Mouse (Mus musculus) lung, embryonic 16.5 days (tissue): ENCODE results near the gene D430019H16Rik. TPM values are rescaled to one million over a fixed set of nuclear protein-coding genes. Genes with fewer than 3 reads are reported as not detected.
A peak's percentile ranks its signal among the peaks of the same experiment; 100 is the strongest.

ENCODE experiments used
- ATAC-seq: fragments of 200-750 bp; cut with Nextera tagmentation; 2 replicates; pipeline ENCODE4 v1.8.0; 2017; ENCODE audit warnings: low read depth, mild to moderate bottlenecking, moderate library complexity
- H3K27ac ChIP-seq: fragments of 300-500 bp; sonication (generic); 2 replicates; pipeline ENCODE4 v1.5.1; 2014; ENCODE audit warnings: mild to moderate bottlenecking, control low read depth, low read length
- H3K27me3 ChIP-seq: fragments of 300-500 bp; sonication (generic); 2 replicates; pipeline ENCODE4 v1.6.1; 2014; ENCODE audit warnings: low read depth, low read length, mixed read lengths; ENCODE audit not compliant: control insufficient read depth, insufficient read depth
- H3K36me3 ChIP-seq: fragments of 300-500 bp; sonication (generic); 2 replicates; pipeline ENCODE4 v1.6.1; 2014; ENCODE audit warnings: low read length; ENCODE audit not compliant: control insufficient read depth, insufficient read depth
- H3K4me1 ChIP-seq: fragments of 300-500 bp; sonication (generic); replicated peaks from 2 replicates; pipeline ENCODE4 v1.6.1; 2014; ENCODE audit warnings: low read length, mixed read lengths; ENCODE audit not compliant: control insufficient read depth, insufficient read depth
- H3K4me2 ChIP-seq: fragments of 300-500 bp; sonication (generic); 2 replicates; pipeline ENCODE4 v1.6.1; 2014; ENCODE audit warnings: low read depth, low read length, control low read depth
- H3K4me3 ChIP-seq: fragments of 300-500 bp; sonication (generic); 2 replicates; pipeline ENCODE4 v1.5.1; 2014; ENCODE audit warnings: mild to moderate bottlenecking, low read length, control low read depth
- H3K9ac ChIP-seq: fragments of 300-500 bp; sonication (generic); 2 replicates; pipeline ENCODE4 v1.6.1; 2014; ENCODE audit warnings: low read length, control low read depth
- H3K9me3 ChIP-seq: fragments of 300-500 bp; sonication (generic); 2 replicates; pipeline ENCODE4 v1.6.1; 2016; ENCODE audit warnings: low read length; ENCODE audit not compliant: control insufficient read depth
- WGBS: fragments of 180-500 bp; shearing (Covaris S2); extraction: QIAGEN DNeasy Blood & Tissue Kit; methylation state at CpG from one replicate; pipeline ENCODE4 v1.1.7; 2014; 5-methylcytosine and 5-hydroxymethylcytosine counted together
- polyA plus RNA-seq: library from polyadenylated mRNA; unstranded; fragments of >200 nt; fragmentation: Nextera tagmentation; extraction: Ambion mirVana; gene quantifications from 2 replicates; pipeline ENCODE4 v1.2.1, GENCODE M21; 2015

The D430019H16Rik gene
- polyA plus RNA-seq, 1 experiment from 2014 or later: 1.1 TPM

GRCm38 (mm10) chr12:105439976-105440375 is 13.7 kb upstream of the D430019H16Rik start:
- no peak for ATAC-seq
- Histone ChIP-seq H3K9ac (no peak overlapping the region), H3K27ac (no peak overlapping the region), H3K4me2 (no peak overlapping the region), H3K4me1 (no peaks in the 10 kb centered on the region), H3K4me3 (no peak overlapping the region), H3K36me3 (no peaks in the 10 kb centered on the region), H3K27me3 (no peaks in the 10 kb centered on the region), H3K9me3 (no peaks in the 10 kb centered on the region)
- 68% methylated on average over 6 of the region's 6 CpGs for WGBS

DNA sequence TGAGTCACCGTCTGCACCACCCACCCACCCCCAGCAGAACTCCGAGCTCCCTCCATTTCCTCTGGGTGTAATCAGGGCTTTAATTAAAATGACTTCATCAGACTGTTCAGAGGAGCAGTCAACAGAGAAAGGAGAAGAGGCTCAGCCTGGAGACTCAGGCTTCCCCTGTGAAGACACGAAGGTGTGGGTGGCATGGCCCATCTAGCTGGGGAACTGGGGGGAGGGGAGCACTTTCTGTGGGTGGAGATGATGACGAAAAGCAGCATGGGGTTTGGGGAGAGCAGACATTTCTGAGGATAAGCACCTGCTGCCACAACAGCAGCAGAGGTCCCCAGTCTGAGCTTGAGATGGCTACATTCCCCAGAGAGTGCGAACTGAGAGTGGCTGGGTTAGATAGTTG is 10.1 kb upstream of the D430019H16Rik start:
- H3K36me3 ChIP-seq: no peaks in the 10 kb centered on the region
- ATAC-seq: no peak
- no peaks in the 10 kb centered on the region for H3K4me1 ChIP-seq
- H3K4me3 ChIP-seq: no peak overlapping the region
- H3K9me3 ChIP-seq: no peaks in the 10 kb centered on the region
- H3K9ac ChIP-seq: no peak overlapping the region
- no peaks in the 10 kb centered on the region for H3K27me3 ChIP-seq
- H3K4me2 ChIP-seq: no peak overlapping the region
- H3K27ac ChIP-seq: no peak overlapping the region
- 55% methylated on average over 5 of the region's 5 CpGs for WGBS

- Histone ChIP-seq H3K36me3 (no peaks in the 10 kb centered on the region), H3K27ac (no peak overlapping the region), H3K4me2 (no peak overlapping the region), H3K4me3 (no peak overlapping the region), H3K9ac (no peak overlapping the region), H3K4me1 (no peaks in the 10 kb centered on the region), H3K27me3 (no peaks in the 10 kb centered on the region), H3K9me3 (no peaks in the 10 kb centered on the region)
- WGBS: 70% methylated on average over 6 of the region's 6 CpGs
- no peak for ATAC-seq
Observed at GRCm38 (mm10) chr12:105445767-105446166, 7.9 kb upstream of the D430019H16Rik start.

DNA sequence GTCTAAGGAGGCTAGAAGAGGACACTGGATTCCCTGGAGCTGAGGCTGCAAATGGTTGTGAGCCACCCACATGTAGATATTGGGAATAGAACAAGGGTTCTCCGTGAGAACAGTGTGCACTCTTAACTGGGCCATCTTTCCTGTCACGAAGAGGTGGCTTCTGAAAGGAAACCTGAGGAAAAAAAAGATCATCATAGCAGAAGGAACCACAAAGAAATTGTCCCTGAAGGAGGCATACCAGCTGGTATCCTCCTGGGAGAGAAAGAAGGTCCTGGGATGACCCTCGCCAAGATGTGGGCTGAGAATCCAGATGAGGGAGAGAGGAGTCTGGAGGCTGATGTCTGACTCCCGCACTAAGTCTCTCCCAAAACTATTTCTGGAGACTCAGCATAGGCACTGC is 4.4 kb upstream of the D430019H16Rik start:
- H3K36me3 ChIP-seq: no peaks in the 10 kb centered on the region
- no peaks in the 10 kb centered on the region for H3K27me3 ChIP-seq
- 69% methylated on average over 4 of the region's 4 CpGs for WGBS
- no peak overlapping the region for H3K4me2 ChIP-seq
- H3K4me1 ChIP-seq: no peaks in the 10 kb centered on the region
- no peak overlapping the region for H3K27ac ChIP-seq
- H3K9me3 ChIP-seq: no peaks in the 10 kb centered on the region
- no peak overlapping the region for H3K9ac ChIP-seq
- no peak overlapping the region for H3K4me3 ChIP-seq
- ATAC-seq: no peak

DNA sequence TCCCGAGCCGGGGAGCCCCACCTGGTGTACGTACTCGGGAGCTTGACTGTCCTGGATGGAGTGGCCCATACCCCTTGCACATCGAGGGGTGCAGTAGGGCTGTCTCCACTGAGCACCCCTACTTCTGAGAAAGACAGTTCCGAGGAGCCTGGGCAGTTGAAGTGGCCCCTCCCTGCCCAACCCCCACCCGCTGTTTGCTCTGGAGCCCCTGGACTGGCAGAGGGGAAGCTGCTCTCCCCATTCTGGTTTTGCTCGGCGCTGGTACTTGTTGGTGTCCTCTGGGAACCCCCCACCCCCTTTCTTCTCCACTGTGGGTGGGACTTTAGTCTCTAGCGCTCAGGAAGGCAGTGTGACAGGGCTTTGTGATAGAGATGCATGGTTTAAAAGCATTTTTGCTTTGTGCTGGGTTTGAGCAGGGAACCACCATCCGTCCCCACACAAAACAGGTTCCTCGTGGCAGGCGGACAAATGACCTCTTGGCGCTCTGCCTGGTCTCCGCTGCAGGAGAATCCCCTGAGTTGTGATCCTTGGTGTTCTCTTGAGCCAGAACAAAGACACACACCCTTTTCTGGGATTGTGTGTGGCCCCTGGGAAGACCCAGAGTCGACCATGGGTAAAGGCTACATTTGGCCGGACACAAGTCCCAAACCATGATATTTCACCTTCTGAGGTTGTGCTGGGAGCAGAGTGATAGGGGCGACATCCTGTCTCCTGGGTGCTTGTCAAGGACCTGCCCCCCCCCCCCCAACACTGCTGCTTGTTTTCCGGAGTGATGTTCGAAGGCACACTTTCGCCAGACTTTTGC is 804 bp downstream of the D430019H16Rik start:
- under 1% methylated on average over 21 of the region's 21 CpGs for WGBS
- Histone ChIP-seq H3K4me1 (peaks cover 6% of the 10 kb centered on the region), H3K9me3 (no peaks in the 10 kb centered on the region), H3K4me2 (peak overlapping the region; percentile 95), H3K9ac (peak overlapping the region; percentile 73), H3K27me3 (no peaks in the 10 kb centered on the region), H3K36me3 (no peaks in the 10 kb centered on the region), H3K4me3 (peak overlapping the region; percentile 67), H3K27ac (no peak overlapping the region; the same call in 1 of the 2 replicates)
- ATAC-seq: peak; percentile 53

DNA sequence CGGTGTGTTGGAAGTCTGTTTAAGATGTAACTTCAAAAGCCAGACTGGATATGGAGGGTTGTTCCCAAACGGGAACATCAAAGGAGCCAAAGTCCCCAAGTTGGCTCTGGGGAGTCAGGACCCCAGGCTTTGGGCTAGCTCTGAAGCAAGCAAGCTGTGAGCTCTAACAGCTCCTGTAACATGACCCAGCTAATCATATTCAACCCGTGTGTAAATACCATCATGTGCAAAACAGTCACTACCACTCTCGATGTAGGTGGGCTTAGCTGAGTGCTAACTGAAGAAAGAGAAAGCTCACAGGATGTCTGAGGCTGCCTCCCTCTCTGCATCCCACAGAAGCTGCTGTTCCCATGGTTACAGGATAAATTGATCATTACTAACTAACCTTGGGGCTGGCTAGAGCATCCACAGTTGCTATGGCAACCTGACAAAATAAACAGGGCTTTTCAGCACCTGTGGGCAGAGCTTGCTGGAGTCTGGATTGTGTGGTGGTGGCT is 1.5 kb downstream of the D430019H16Rik start:
- no peaks in the 10 kb centered on the region for H3K27me3 ChIP-seq
- peaks cover 6% of the 10 kb centered on the region for H3K4me1 ChIP-seq
- no peak for ATAC-seq
- no peaks in the 10 kb centered on the region for H3K9me3 ChIP-seq
- H3K27ac ChIP-seq: no peak overlapping the region
- H3K4me2 ChIP-seq: peak overlapping the region; percentile 95
- peak overlapping the region; percentile 67 for H3K4me3 ChIP-seq
- H3K36me3 ChIP-seq: no peaks in the 10 kb centered on the region
- peak overlapping the region; percentile 73; the same call in 1 of the 2 replicates for H3K9ac ChIP-seq
- 3% methylated on average over 4 of the region's 4 CpGs for WGBS

DNA sequence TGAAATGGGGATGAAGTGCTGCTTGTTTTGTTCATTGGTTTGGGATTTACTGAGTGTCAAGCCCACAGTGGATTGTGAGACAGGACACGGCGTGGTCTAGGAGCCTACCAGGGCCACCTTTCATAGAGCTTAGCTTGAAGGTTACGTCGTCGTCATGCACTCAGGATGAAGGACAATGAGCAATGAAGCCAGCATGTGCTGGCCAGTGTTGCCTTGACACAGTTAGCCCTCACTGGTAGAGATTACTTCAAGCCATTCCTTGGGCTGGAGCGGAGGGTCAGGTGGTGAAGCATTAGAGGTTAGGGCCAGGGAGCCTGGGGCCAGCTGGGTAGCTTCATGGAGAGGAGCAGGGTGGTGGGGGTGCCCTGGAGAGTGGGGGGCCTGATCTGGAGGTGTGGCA is 5.1 kb downstream of the D430019H16Rik start:
- Histone ChIP-seq H3K4me3 (no peak overlapping the region), H3K27ac (no peak overlapping the region)
- ATAC-seq: no peak

GRCm38 (mm10) chr12:105461066-105461465 is 7.4 kb downstream of the D430019H16Rik start:
- Histone ChIP-seq H3K9ac (no peak overlapping the region), H3K4me1 (no peaks in the 10 kb centered on the region)
- WGBS: 70% methylated on average over 6 of the region's 6 CpGs

More for the DNA sequence above, 5.1 kb downstream of the D430019H16Rik start:
- no peak overlapping the region for H3K9ac ChIP-seq
- 90% methylated on average over 6 of the region's 6 CpGs for WGBS
- no peak overlapping the region for H3K4me2 ChIP-seq
- no peaks in the 10 kb centered on the region for H3K36me3 ChIP-seq
- no peaks in the 10 kb centered on the region for H3K27me3 ChIP-seq
- H3K4me1 ChIP-seq: peaks cover 6% of the 10 kb centered on the region
- no peaks in the 10 kb centered on the region for H3K9me3 ChIP-seq

DNA sequence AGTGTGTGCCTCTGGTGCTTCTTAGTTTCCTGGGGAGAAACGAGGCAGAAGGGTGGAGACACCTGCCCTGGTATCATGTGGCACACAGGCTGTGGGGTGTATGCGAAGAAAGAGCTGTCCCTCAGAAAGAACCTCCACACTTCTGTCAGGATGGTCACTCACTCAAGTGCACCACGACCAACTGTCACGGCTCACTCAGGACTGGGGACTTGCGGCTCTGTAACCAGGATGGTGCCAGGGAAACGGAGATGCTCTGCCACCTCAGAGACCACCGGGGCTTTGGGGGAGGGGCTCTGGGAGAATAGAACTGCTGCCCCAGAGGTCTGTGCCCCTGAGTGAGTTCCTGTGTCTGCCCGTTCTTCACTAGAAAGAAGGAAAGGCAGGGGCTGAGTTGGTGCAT is 15.4 kb downstream of the D430019H16Rik start:
- H3K4me3 ChIP-seq: no peak overlapping the region
- H3K36me3 ChIP-seq: no peaks in the 10 kb centered on the region
- H3K9ac ChIP-seq: no peak overlapping the region
- H3K27me3 ChIP-seq: no peaks in the 10 kb centered on the region
- H3K27ac ChIP-seq: no peak overlapping the region
- H3K4me1 ChIP-seq: peaks cover 11% of the 10 kb centered on the region
- H3K9me3 ChIP-seq: no peaks in the 10 kb centered on the region
- H3K4me2 ChIP-seq: no peak overlapping the region
- no peak for ATAC-seq
- 56% methylated on average over 8 of the region's 8 CpGs for WGBS

More at GRCm38 (mm10) chr12:105461066-105461465, 7.4 kb downstream of the D430019H16Rik start:
- H3K27me3 ChIP-seq: no peaks in the 10 kb centered on the region
- H3K36me3 ChIP-seq: no peaks in the 10 kb centered on the region
- H3K27ac ChIP-seq: no peak overlapping the region
- H3K4me3 ChIP-seq: no peak overlapping the region
- H3K4me2 ChIP-seq: no peak overlapping the region
- no peak for ATAC-seq
- no peaks in the 10 kb centered on the region for H3K9me3 ChIP-seq
